Mouse (Mus musculus): ENCODE results near the gene Twnk. TPM values are rescaled to one million over a fixed set of nuclear protein-coding genes. Genes with fewer than 3 reads are reported as not detected.
"Not testable (repeated sequence)": the region's sequence is repeated elsewhere in the genome, so short reads cannot be mapped to it uniquely, and the experiment has no call there.

Twnk gene
- polyA plus RNA-seq, 1 experiment = 0.17 TPM

DNA sequence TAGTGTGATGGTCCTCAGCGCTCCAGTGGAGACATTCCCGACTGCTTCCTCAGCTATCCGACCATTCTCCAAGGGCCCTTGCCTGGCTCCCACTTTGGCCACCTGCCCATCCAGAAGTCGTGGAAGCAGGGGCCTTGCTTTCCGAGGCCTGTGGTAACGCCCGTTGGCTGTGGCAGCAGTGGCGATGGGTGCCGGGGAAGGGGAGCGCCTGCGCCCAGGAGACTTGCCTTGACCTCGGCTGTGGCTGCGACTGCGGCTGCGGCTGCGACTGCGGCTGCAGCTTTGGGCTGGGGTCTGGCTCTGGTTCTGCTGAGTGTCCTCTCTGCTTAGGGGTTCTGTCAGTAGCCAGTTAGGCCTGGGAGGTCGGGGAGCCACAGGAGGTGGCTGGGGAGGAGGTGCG is 23.3 kb downstream of the Twnk start:
- no peak overlapping the region for H3K4me3 ChIP-seq (replicated peaks)
- H3K27me3 ChIP-seq (ENCODE audit: control insufficient read depth) = no peaks in the 10 kb centered on the region
- peaks cover 8% of the 10 kb centered on the region for H3K4me1 ChIP-seq (ENCODE audit: control insufficient read depth)
- TF ChIP-seq GATA1 (IDR thresholded peaks at IDR 0.05; ENCODE audit: low read length) = no peak
- TF ChIP-seq TAL1 (IDR thresholded peaks at IDR 0.05; ENCODE audit: low read length) = no peak
- H3K36me3 ChIP-seq (ENCODE audit: control insufficient read depth) = peaks cover 22% of the 10 kb centered on the region
- H3K9me3 ChIP-seq (ENCODE audit: control insufficient read depth, low read length) = no peaks in the 10 kb centered on the region

DNA sequence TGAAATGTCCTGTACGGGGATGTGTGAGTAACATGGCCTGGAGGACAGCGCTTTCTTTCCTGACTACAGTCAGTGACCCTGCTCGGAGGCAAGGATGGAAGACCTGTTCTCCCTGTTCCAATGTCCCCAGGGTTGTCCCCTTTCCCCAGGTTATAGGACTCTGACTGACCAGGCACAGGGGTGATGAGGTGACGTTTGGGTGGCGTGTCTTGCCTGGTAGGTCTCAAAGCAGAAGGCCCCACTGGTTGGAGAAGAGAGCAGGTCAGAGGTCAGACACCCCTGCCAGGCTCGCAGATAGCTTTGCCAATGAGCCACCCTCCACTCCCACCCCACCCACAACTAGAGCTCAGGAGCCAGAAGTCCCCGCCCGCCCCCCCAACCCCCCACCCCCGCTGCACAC is 24.1 kb downstream of the Twnk start:
- Histone ChIP-seq H3K9me3 (ENCODE audit: control insufficient read depth, low read length) (no peaks in the 10 kb centered on the region), H3K4me3 (replicated peaks) (no peak overlapping the region), H3K36me3 (ENCODE audit: control insufficient read depth) (peaks cover 19% of the 10 kb centered on the region), H3K4me1 (ENCODE audit: control insufficient read depth) (peaks cover 8% of the 10 kb centered on the region), H3K27me3 (ENCODE audit: control insufficient read depth) (no peaks in the 10 kb centered on the region)
- TF ChIP-seq GATA1 (IDR thresholded peaks at IDR 0.05; ENCODE audit: low read length) (no peak), TAL1 (IDR thresholded peaks at IDR 0.05; ENCODE audit: low read length) (no peak)

DNA sequence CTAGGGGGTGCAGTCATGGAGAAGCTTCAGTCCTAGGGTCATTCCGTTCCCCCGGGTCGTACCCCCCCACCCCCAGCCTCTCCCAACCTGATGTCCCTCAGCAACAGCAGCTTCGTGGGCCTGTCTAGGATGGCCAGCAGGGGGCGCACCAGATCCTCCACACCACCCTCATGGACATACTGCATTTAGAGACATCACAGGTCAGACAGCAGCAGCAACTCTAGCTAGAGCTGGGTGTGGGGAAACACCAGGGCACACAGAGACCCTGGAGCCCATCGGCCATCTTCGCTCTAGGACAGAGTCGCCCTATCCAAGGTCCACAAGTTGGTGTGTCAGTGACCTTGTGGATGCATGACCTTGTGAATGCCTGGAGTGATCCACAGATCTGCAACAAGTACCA is 24.6 kb downstream of the Twnk start:
- no peaks in the 10 kb centered on the region for H3K9me3 ChIP-seq (ENCODE audit: control insufficient read depth, low read length)
- no peaks in the 10 kb centered on the region for H3K27me3 ChIP-seq (ENCODE audit: control insufficient read depth)
- H3K4me1 ChIP-seq (ENCODE audit: control insufficient read depth) = peaks cover 8% of the 10 kb centered on the region
- TF ChIP-seq TAL1 (IDR thresholded peaks at IDR 0.05; ENCODE audit: low read length) = no peak
- TF ChIP-seq GATA1 (IDR thresholded peaks at IDR 0.05; ENCODE audit: low read length) = no peak
- no peak overlapping the region for H3K4me3 ChIP-seq (replicated peaks)
- peaks cover 15% of the 10 kb centered on the region for H3K36me3 ChIP-seq (ENCODE audit: control insufficient read depth)

DNA sequence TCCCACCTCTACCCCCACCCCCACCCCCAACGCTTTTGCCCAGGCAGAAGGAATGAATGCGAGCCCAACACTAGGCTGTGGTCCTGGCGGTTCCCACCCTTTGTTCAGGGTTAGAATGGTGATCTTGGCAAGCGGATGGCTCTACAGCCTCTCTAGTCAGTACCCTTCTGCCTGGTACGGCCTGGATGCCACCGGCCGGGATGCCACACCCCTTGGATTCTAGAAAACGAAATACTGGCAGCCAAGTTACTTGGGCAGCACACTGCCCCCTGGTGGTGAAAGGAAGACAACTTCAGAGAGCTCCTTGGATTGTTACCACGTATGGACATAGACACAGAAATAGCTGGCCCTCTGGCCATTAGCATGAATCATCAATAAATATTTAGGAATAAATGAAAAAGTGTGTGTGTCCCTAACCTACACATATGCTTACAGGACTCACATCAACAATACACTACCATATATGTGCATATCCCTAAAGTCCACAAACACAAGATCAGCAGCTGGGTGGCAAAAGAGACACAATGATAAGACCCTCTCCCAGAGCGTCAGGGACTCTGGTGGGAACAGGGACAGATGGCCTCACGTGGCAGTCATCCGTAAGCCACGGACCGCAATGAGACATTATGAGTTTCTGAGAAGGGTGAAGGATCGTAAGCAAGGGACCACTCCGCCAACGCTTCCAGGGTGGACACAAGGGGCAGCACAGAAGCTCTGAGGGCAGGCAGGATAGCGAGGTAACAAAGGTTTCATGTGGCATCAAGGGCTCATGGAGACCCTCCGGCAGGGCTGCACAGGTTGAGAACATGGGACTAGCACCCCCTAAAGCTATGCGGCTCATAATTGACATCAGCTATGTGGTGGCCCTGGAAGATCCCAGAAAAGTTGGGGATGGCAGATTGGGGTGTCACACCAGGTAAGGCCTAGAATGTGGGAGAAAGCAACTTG is 25.6 kb downstream of the Twnk start:
- no peaks in the 10 kb centered on the region for H3K9me3 ChIP-seq (ENCODE audit: control insufficient read depth, low read length)
- peaks cover 6% of the 10 kb centered on the region; the same call in 1 of the 2 replicates for H3K27me3 ChIP-seq (ENCODE audit: control insufficient read depth)
- no peak for TF ChIP-seq GATA1 (IDR thresholded peaks at IDR 0.05; ENCODE audit: low read length)
- TF ChIP-seq TAL1 (IDR thresholded peaks at IDR 0.05; ENCODE audit: low read length) = no peak
- H3K4me3 ChIP-seq (replicated peaks) = no peak overlapping the region
- peaks cover 10% of the 10 kb centered on the region for H3K36me3 ChIP-seq (ENCODE audit: control insufficient read depth)
- peaks cover 8% of the 10 kb centered on the region for H3K4me1 ChIP-seq (ENCODE audit: control insufficient read depth)

DNA sequence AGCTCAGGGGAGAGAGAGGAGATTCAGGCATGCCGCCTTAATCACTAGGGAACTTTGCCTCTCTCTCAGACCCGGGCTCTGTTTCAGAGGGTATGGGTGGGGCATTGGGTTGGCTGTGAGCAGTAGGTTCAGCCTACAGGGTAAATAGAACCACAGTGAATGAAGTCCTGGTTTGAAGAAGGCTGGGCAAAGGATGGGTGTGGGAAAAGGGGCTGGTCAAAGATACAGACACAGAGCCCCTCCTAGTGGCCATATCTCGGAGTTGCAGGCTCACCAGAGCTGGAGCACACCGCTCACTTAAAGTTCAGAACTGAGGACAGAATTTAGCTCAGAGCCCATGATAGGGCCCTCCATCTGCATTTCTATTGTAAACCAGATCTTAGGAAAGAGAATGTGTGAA is 26.3 kb downstream of the Twnk start:
- H3K27me3 ChIP-seq (ENCODE audit: control insufficient read depth) = peaks cover 6% of the 10 kb centered on the region; the same call in 1 of the 2 replicates
- no peaks in the 10 kb centered on the region for H3K9me3 ChIP-seq (ENCODE audit: control insufficient read depth, low read length)
- H3K4me1 ChIP-seq (ENCODE audit: control insufficient read depth) = peaks cover 8% of the 10 kb centered on the region
- peaks cover 3% of the 10 kb centered on the region for H3K36me3 ChIP-seq (ENCODE audit: control insufficient read depth)
- TF ChIP-seq TAL1 (IDR thresholded peaks at IDR 0.05; ENCODE audit: low read length) (no peak), GATA1 (IDR thresholded peaks at IDR 0.05; ENCODE audit: low read length) (no peak)
- H3K4me3 ChIP-seq (replicated peaks) = no peak overlapping the region

DNA sequence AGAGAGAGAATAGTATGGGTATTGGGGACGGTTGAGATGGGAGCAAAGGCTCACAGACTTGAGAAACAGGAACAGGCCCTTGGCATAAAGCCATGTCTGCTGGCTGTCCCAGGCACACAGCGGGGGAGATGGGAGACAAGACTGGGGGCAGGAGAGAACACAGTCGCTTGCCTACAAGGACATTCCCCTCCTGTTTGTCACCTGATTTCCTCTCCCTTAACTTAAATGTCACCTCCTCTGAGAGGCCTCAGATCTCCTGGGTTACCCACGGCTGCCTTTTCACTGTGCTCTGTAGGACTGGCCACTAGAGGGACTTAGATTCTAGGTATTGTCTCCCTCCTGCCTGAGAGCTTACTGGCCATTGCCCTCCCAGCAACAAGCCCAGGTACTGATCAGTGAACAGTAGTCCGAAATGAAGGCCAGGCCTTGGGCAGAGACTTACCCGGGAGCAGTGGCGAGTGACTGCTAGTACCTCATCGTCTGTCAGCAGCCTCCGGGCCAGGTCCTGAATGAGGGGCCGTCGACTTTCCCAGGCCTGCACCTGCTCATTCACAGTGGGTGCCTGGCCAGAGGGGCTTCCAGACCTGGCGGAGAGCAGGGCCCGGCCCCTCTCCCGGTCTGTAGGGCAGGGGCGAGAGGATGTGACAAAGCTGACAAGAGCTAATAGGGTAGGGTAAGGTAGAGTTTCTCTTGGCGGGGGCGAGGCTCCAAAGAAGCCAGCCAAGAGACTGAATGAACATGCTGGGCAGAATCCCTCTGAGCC is 27.3 kb downstream of the Twnk start:
- H3K27me3 ChIP-seq (ENCODE audit: control insufficient read depth) = peaks cover 6% of the 10 kb centered on the region; the same call in 1 of the 2 replicates
- H3K9me3 ChIP-seq (ENCODE audit: control insufficient read depth, low read length) = no peaks in the 10 kb centered on the region
- no peak for TF ChIP-seq GATA1 (IDR thresholded peaks at IDR 0.05; ENCODE audit: low read length)
- TF ChIP-seq TAL1 (IDR thresholded peaks at IDR 0.05; ENCODE audit: low read length) = no peak
- H3K4me3 ChIP-seq (replicated peaks) = no peak overlapping the region
- H3K36me3 ChIP-seq (ENCODE audit: control insufficient read depth) = no peaks in the 10 kb centered on the region; the same call in 1 of the 2 replicates
- peaks cover 10% of the 10 kb centered on the region for H3K4me1 ChIP-seq (ENCODE audit: control insufficient read depth)

DNA sequence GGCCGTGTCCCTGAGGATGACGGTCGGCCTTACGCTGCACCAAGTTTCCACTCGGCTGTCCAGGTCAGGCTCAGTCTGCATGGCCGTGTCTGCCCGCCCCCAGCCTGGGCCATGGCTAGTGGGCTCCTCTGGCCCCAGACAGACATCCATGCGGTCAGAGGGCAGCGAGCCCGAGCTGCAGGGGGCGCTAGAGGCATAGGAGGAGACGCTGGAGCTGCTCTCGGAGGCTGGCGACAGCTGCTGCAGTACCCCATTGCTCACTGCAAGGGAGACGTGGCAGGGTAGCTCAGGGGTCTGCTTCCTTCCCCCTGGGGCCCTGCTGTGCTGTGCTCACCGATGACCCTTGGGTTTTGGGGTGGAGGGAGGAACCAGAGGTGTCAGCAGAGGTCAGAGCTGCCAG is 31.4 kb downstream of the Twnk start:
- H3K27me3 ChIP-seq (ENCODE audit: control insufficient read depth) = peaks cover 38% of the 10 kb centered on the region
- no peaks in the 10 kb centered on the region for H3K36me3 ChIP-seq (ENCODE audit: control insufficient read depth)
- no peak for TF ChIP-seq GATA1 (IDR thresholded peaks at IDR 0.05; ENCODE audit: low read length)
- no peak for TF ChIP-seq TAL1 (IDR thresholded peaks at IDR 0.05; ENCODE audit: low read length)
- no peak overlapping the region for H3K4me3 ChIP-seq (replicated peaks)
- no peaks in the 10 kb centered on the region for H3K9me3 ChIP-seq (ENCODE audit: control insufficient read depth, low read length)
- H3K4me1 ChIP-seq (ENCODE audit: control insufficient read depth) = peaks cover 2% of the 10 kb centered on the region; the same call in 1 of the 2 replicates

DNA sequence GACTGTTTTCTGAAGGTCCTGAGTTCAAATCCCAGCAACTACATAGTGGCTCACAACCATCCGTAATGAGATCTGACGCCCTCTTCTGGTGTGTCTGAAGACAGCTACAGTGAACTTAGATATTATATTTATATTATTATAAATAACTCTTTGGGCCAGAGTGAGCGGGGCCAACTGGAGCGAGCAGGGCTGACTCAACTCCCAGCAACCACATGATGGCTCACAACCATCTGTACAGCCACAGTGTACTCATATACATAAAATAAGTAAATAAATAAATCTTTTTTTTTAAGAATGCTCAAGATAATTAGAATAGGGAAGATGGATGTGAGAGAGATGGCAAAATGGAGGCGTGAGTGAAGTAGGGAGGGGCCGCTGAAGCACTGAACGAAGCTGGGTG is 32.7 kb downstream of the Twnk start:
- H3K4me3 ChIP-seq (replicated peaks); H3K4me1 ChIP-seq (ENCODE audit: control insufficient read depth); H3K9me3 ChIP-seq (ENCODE audit: control insufficient read depth, low read length); H3K36me3 ChIP-seq (ENCODE audit: control insufficient read depth): not testable (repeated sequence)
- peaks cover 48% of the 10 kb centered on the region for H3K27me3 ChIP-seq (ENCODE audit: control insufficient read depth)

DNA sequence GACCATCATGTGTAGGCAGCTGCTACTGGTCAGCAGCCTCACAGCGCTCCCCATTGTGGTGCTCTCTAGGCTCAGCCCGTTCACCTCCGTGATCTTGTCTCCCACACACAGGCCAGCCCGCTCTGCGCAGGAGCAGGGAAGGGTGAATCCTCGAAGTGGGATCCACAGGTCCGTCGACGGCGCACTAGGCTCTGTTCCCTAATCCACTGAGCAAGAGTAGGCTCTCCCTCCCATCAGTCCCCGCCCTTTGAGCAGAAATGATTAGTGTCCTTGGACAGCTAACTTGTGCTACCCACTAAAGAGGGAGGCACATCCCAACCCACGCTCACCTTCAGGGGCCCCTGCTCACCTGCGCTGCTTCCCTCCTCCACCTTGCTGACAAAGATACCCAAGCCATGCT is 34.8 kb downstream of the Twnk start:
- Histone ChIP-seq H3K4me1 (ENCODE audit: control insufficient read depth) (peaks cover 2% of the 10 kb centered on the region; the same call in 1 of the 2 replicates), H3K27me3 (ENCODE audit: control insufficient read depth) (peaks cover 68% of the 10 kb centered on the region), H3K36me3 (ENCODE audit: control insufficient read depth) (no peaks in the 10 kb centered on the region), H3K9me3 (ENCODE audit: control insufficient read depth, low read length) (no peaks in the 10 kb centered on the region), H3K4me3 (replicated peaks) (no peak overlapping the region)
- TF ChIP-seq GATA1 (IDR thresholded peaks at IDR 0.05; ENCODE audit: low read length) (no peak), TAL1 (IDR thresholded peaks at IDR 0.05; ENCODE audit: low read length) (no peak)

Measured in erythroblast, embryonic 14.5 days (primary cell).